In genomic region chr7:4972321-4973047, GRCm38 (mm10) we compare ENCODE assay signal across 11 mouse cellular contexts. TPM values are rescaled to one million over a fixed set of nuclear protein-coding genes. Genes with fewer than 3 reads are reported as not detected.
DNase-seq lines count a peak whose midpoint lies in the region; ATAC-seq and TF ChIP-seq lines count a peak whose summit lies in the region.
"Had no signal": no experiment of that assay in that cellular context is flagged by ENCODE, and none has a peak within 500 bp of the region (broad histone marks: within the 10 kb centered on the region; RNA-seq: fewer than 3 reads in every experiment).

No protein-coding gene starts in this region.

- peaks cover 3% of the 10 kb centered on the region; the same call in 1 of the 2 replicates for H3K9me3 ChIP-seq in forebrain, embryonic 10.5 days
- H3K9me3 ChIP-seq in forebrain, postnatal 0 days (ENCODE audit: low read length): no peaks in the 10 kb centered on the region
- H3K9me3 ChIP-seq in liver, embryonic 11.5 days (ENCODE audit: control insufficient read depth, low read length): no peaks in the 10 kb centered on the region

- H3K27me3 ChIP-seq in forebrain, embryonic 10.5 days (ENCODE audit: poor library complexity, severe bottlenecking): no peaks in the 10 kb centered on the region
- H3K27me3 ChIP-seq in forebrain, postnatal 0 days (ENCODE audit: insufficient read depth, low read length): no peaks in the 10 kb centered on the region
- no peaks in the 10 kb centered on the region; the same call in 1 of the 2 replicates for H3K27me3 ChIP-seq in liver, embryonic 11.5 days (replicated peaks; ENCODE audit: control insufficient read depth, insufficient read depth, low read length)

- H3K27ac ChIP-seq in forebrain, embryonic 10.5 days: 0 out of 2 replicates have a peak overlapping the region, but pooled peaks have one; percentile 1
- H3K27ac ChIP-seq in forebrain, postnatal 0 days (ENCODE audit: low read depth, low read length): no peak overlapping the region
- no peak overlapping the region for H3K27ac ChIP-seq in liver, embryonic 11.5 days (ENCODE audit: low read depth, low read length)
- H3K27ac ChIP-seq: neural tube, embryonic 12.5 days had no signal

- H3K9ac ChIP-seq in forebrain, postnatal 0 days: no peak overlapping the region
- H3K9ac ChIP-seq in liver, embryonic 11.5 days (ENCODE audit: low read depth, low read length): no peak overlapping the region
- H3K9ac ChIP-seq: neural tube, embryonic 12.5 days had no signal

- no peak for TF ChIP-seq CTCF in forebrain, postnatal 0 days (IDR thresholded peaks at IDR 0.05; ENCODE audit: low read depth)

- H3K4me1 ChIP-seq in forebrain, embryonic 10.5 days: peaks cover 17% of the 10 kb centered on the region
- H3K4me1 ChIP-seq in forebrain, postnatal 0 days (ENCODE audit: insufficient read depth): no peaks in the 10 kb centered on the region
- H3K4me1 ChIP-seq in liver, embryonic 11.5 days (replicated peaks; ENCODE audit: control insufficient read depth, insufficient read depth, low read length): no peaks in the 10 kb centered on the region
- H3K4me1 ChIP-seq: neural tube, embryonic 12.5 days had no signal

- no peaks in the 10 kb centered on the region for H3K36me3 ChIP-seq in forebrain, embryonic 10.5 days (replicated peaks)
- H3K36me3 ChIP-seq in forebrain, postnatal 0 days (ENCODE audit: insufficient read depth): no peaks in the 10 kb centered on the region
- H3K36me3 ChIP-seq in liver, embryonic 11.5 days (ENCODE audit: control insufficient read depth, insufficient read depth, low read length): no peaks in the 10 kb centered on the region
- H3K36me3 ChIP-seq: neural tube, embryonic 12.5 days had no signal

- H3K4me3 ChIP-seq in forebrain, embryonic 10.5 days: no peak overlapping the region
- no peak overlapping the region for H3K4me3 ChIP-seq in forebrain, postnatal 0 days (ENCODE audit: low read depth, low read length)
- no peak overlapping the region for H3K4me3 ChIP-seq in liver, embryonic 11.5 days (ENCODE audit: low read depth, low read length)
- H3K4me3 ChIP-seq: neural tube, embryonic 12.5 days had no signal

- ATAC-seq in forebrain, postnatal 0 days: no peak
- peak; percentile 25 to 59; a peak in 2 of 4 replicates for ATAC-seq in hematopoietic stem cell, adult 5-6 weeks (replicated peaks in 1 of 2; ENCODE audit: insufficient read depth in 1 of 2, low FRiP score in 2 of 2, low TSS enrichment in 1 of 2, low read depth in 1 of 2, poor library complexity in 2 of 2, severe bottlenecking in 2 of 2)
- no peak for ATAC-seq in liver, embryonic 11.5 days (replicated peaks; ENCODE audit: low FRiP score)

- DNase-seq in forebrain, embryonic 10.5 days (ENCODE audit: extremely low spot score, low spot score): no peak
- no peak for DNase-seq in forebrain, postnatal 0 days
- peak; percentile 55 for DNase-seq in MN1 (ENCODE audit: low spot score)
- peak; percentile 70 for DNase-seq in gastrocnemius, postnatal 10 days
- DNase-seq in embryo, embryonic 11 days: no peak
- no peak for DNase-seq in liver, embryonic 11.5 days (ENCODE audit: low spot score)
- DNase-seq in left cerebral cortex, adult 8-10 months (ENCODE audit: low spot score in 2 of 2): no peak
- DNase-seq: left cerebral cortex, postnatal 4 days; thymus, adult 18-20 months had no signal

- H3K4me2 ChIP-seq in forebrain, postnatal 0 days (ENCODE audit: low read depth): no peak overlapping the region
- H3K4me2 ChIP-seq in liver, embryonic 11.5 days: no peak overlapping the region
- H3K4me2 ChIP-seq: neural tube, embryonic 12.5 days had no signal

- 81% methylated on average over 18 of the region's 18 CpGs for WGBS in forebrain, embryonic 10.5 days
- 75% methylated on average over 18 of the region's 18 CpGs for WGBS in forebrain, postnatal 0 days
- 56% methylated on average over 18 of the region's 18 CpGs for WGBS in liver, embryonic 11.5 days

RNA-seq across cellular contexts. Expression of gene Sbk3, which starts 1.5 kb away (rescaled TPM):
- 0.10 TPM in 1 of 2 replicates, not detected in the other for polyA plus RNA-seq in forebrain, embryonic 10.5 days (2016; fragmentation: Nextera tagmentation; extraction: Ambion mirVana)
- total RNA-seq in forebrain, postnatal 0 days (2014; rRNA removed): 0.23 and 0.76 TPM in 2 replicates
- polyA plus RNA-seq in forebrain, postnatal 0 days (2015; fragmentation: Nextera tagmentation; extraction: Ambion mirVana): 0.39 and 0.76 TPM in 2 replicates
- total RNA-seq in gastrocnemius, postnatal 10 days (2021): under 1 TPM in 1 of 2 experiments, not detected in 1; 0.28 TPM
- total RNA-seq in hematopoietic stem cell, adult 5-6 weeks (2017): not detected in 2 replicates
- polyA plus RNA-seq in liver, embryonic 11.5 days (2014; fragmentation: Nextera tagmentation; extraction: Ambion mirVana): not detected in 2 replicates
- total RNA-seq in left cerebral cortex, adult 8-10 months (2022): 1 to 10 TPM in 3 of 4 experiments, under 1 TPM in 1; 0.88 to 1.3 (median 1.1) TPM

RNA-seq across cellular contexts. Expression of gene Sbk2, which starts 8.3 kb away (rescaled TPM):
- polyA plus RNA-seq in forebrain, embryonic 10.5 days (2016; fragmentation: Nextera tagmentation; extraction: Ambion mirVana): 0.11 TPM in 1 of 2 replicates, not detected in the other
- not detected in 2 replicates for total RNA-seq in forebrain, postnatal 0 days (2014; rRNA removed)
- not detected in 2 replicates for polyA plus RNA-seq in forebrain, postnatal 0 days (2015; fragmentation: Nextera tagmentation; extraction: Ambion mirVana)
- total RNA-seq in gastrocnemius, postnatal 10 days (2021): 10 to 100 TPM; 31.0 to 46.5 TPM
- total RNA-seq in hematopoietic stem cell, adult 5-6 weeks (2017): not detected in 2 replicates
- polyA plus RNA-seq in liver, embryonic 11.5 days (2014; fragmentation: Nextera tagmentation; extraction: Ambion mirVana): 0.22 TPM in 1 of 2 replicates, not detected in the other
- under 1 TPM; 0.16 to 0.68 (median 0.26) TPM for total RNA-seq in left cerebral cortex, adult 8-10 months (2022)
- total RNA-seq: left cerebral cortex, postnatal 4 days had no signal

RNA-seq across cellular contexts. Expression of gene Zfp579, which starts 23.5 kb away (rescaled TPM):
- 27.3 and 28.7 TPM in 2 replicates for polyA plus RNA-seq in forebrain, embryonic 10.5 days (2016; fragmentation: Nextera tagmentation; extraction: Ambion mirVana)
- 34.6 and 34.7 TPM in 2 replicates for total RNA-seq in forebrain, postnatal 0 days (2014; rRNA removed)
- polyA plus RNA-seq in forebrain, postnatal 0 days (2015; fragmentation: Nextera tagmentation; extraction: Ambion mirVana): 36.7 and 42.6 TPM in 2 replicates
- 10 to 100 TPM; 15.2 to 18.2 TPM for total RNA-seq in gastrocnemius, postnatal 10 days (2021)
- 5.7 and 6.6 TPM in 2 replicates for total RNA-seq in hematopoietic stem cell, adult 5-6 weeks (2017)
- polyA plus RNA-seq in liver, embryonic 11.5 days (2014; fragmentation: Nextera tagmentation; extraction: Ambion mirVana): 13.7 and 16.8 TPM in 2 replicates
- total RNA-seq in left cerebral cortex, adult 8-10 months (2022): 10 to 100 TPM; 23.3 to 31.7 (median 25.0) TPM

RNA-seq across cellular contexts. Expression of gene Zfp524, which starts 41.7 kb away (rescaled TPM):
- polyA plus RNA-seq in forebrain, embryonic 10.5 days (2016; fragmentation: Nextera tagmentation; extraction: Ambion mirVana): 8.4 and 9.4 TPM in 2 replicates
- 4.6 and 6.4 TPM in 2 replicates for total RNA-seq in forebrain, postnatal 0 days (2014; rRNA removed)
- polyA plus RNA-seq in forebrain, postnatal 0 days (2015; fragmentation: Nextera tagmentation; extraction: Ambion mirVana): 5.0 and 5.3 TPM in 2 replicates
- 1 to 10 TPM; 6.9 to 8.0 TPM for total RNA-seq in gastrocnemius, postnatal 10 days (2021)
- total RNA-seq in hematopoietic stem cell, adult 5-6 weeks (2017): 3.0 and 12.6 TPM in 2 replicates
- polyA plus RNA-seq in liver, embryonic 11.5 days (2014; fragmentation: Nextera tagmentation; extraction: Ambion mirVana): 13.9 and 14.0 TPM in 2 replicates
- total RNA-seq in left cerebral cortex, adult 8-10 months (2022): 1 to 10 TPM; 6.3 to 7.8 (median 6.5) TPM

RNA-seq across cellular contexts. Expression of gene Fiz1, which starts 42.0 kb away (rescaled TPM):
- polyA plus RNA-seq in forebrain, embryonic 10.5 days (2016; fragmentation: Nextera tagmentation; extraction: Ambion mirVana): 54.0 and 54.1 TPM in 2 replicates
- total RNA-seq in forebrain, postnatal 0 days (2014; rRNA removed): 30.0 and 33.9 TPM in 2 replicates
- polyA plus RNA-seq in forebrain, postnatal 0 days (2015; fragmentation: Nextera tagmentation; extraction: Ambion mirVana): 26.9 and 28.6 TPM in 2 replicates
- total RNA-seq in gastrocnemius, postnatal 10 days (2021): 10 to 100 TPM; 16.4 to 20.0 TPM
- total RNA-seq in hematopoietic stem cell, adult 5-6 weeks (2017): 25.6 and 32.0 TPM in 2 replicates
- 37.1 and 40.8 TPM in 2 replicates for polyA plus RNA-seq in liver, embryonic 11.5 days (2014; fragmentation: Nextera tagmentation; extraction: Ambion mirVana)
- 10 to 100 TPM; 21.3 to 23.5 (median 23.2) TPM for total RNA-seq in left cerebral cortex, adult 8-10 months (2022)

Comparison
In these comparisons a context has a peak if more than half of its experiments do, and no peak if none do; other contexts are left out.
1. DNase-seq: peak in MN1 (single experiment) and gastrocnemius, postnatal 10 days (single experiment); none in forebrain, embryonic 10.5 days (single experiment), forebrain, postnatal 0 days (single experiment), embryo, embryonic 11 days (single experiment), liver, embryonic 11.5 days (single experiment) and left cerebral cortex, adult 8-10 months (0 of 2).
2. ATAC-seq: peak in hematopoietic stem cell, adult 5-6 weeks (2 of 2); none in forebrain, postnatal 0 days (single experiment) and liver, embryonic 11.5 days (single experiment).
3. RNA of gene Sbk2, which starts 8.3 kb away (total RNA-seq): 31.0 to 46.5 TPM in gastrocnemius, postnatal 10 days; 0.16 to 0.68 TPM in left cerebral cortex, adult 8-10 months, not detected in forebrain, postnatal 0 days and not detected in hematopoietic stem cell, adult 5-6 weeks; every median in the first group is over 10 times any median in the second.